Mouse (Mus musculus) megakaryocyte, embryonic 14.5 days (primary cell): Measurements from ENCODE around the gene Fth1. TPM values are rescaled to one million over a fixed set of nuclear protein-coding genes. Genes with fewer than 3 reads are reported as not detected.
"Not testable (repeated sequence)": the region's sequence is repeated elsewhere in the genome, so short reads cannot be mapped to it uniquely, and the experiment has no call there.

ENCODE experiments used
- H3K27me3 ChIP-seq: replicated peaks from 2 replicates; pipeline ENCODE3; 2012; ENCODE audit warnings: inconsistent platforms
- H3K36me3 ChIP-seq: replicated peaks from 2 replicates; pipeline ENCODE3; 2012; ENCODE audit warnings: low read length, inconsistent platforms, mixed read lengths
- H3K4me1 ChIP-seq: 2 replicates; pipeline ENCODE4 v1.6.1; 2012; ENCODE audit warnings: inconsistent platforms
- H3K4me3 ChIP-seq: replicated peaks from 2 replicates; pipeline ENCODE3; 2012; ENCODE audit warnings: moderate library complexity, mild to moderate bottlenecking, inconsistent platforms
- H3K9me3 ChIP-seq: 2 replicates; pipeline ENCODE4 v1.6.1; 2012; ENCODE audit warnings: inconsistent platforms
- FLI1 ChIP-seq: IDR thresholded peaks from 2 replicates; pipeline ENCODE4 v1.6.1; 2012; ENCODE audit warnings: low read length, inconsistent platforms, mixed read lengths
- GATA1 ChIP-seq: IDR thresholded peaks from 3 replicates; pipeline ENCODE4 v1.6.1; 2012; ENCODE audit warnings: mixed read lengths, low read length, inconsistent platforms, borderline replicate concordance
- polyA plus RNA-seq: library from polyadenylated mRNA; stranded (reverse); fragments of >175 nt; gene quantifications from 2 replicates; pipeline ENCODE4 v1.2.3, GENCODE M21; 2012; ENCODE audit warnings: low replicate concordance; ENCODE audit not compliant: insufficient read depth

Fth1 gene
- polyA plus RNA-seq, 1 experiment: 23,567 TPM

- Histone ChIP-seq H3K4me3 (no peak overlapping the region), H3K36me3 (no peaks in the 10 kb centered on the region), H3K9me3 (peaks cover 2% of the 10 kb centered on the region; the same call in 1 of the 2 replicates), H3K27me3 (peaks cover 50% of the 10 kb centered on the region), H3K4me1 (peaks cover 36% of the 10 kb centered on the region)
- no peak for TF ChIP-seq FLI1
- TF ChIP-seq GATA1: no peak
These were observed 22.4 kb upstream of the Fth1 start for GRCm38 (mm10) chr19:9957965-9958364.

GRCm38 (mm10) chr19:9960769-9961168 lies 19.6 kb upstream of the Fth1 start:
- Histone ChIP-seq H3K27me3 (peaks cover 63% of the 10 kb centered on the region), H3K4me1 (peaks cover 35% of the 10 kb centered on the region), H3K4me3 (no peak overlapping the region), H3K36me3 (no peaks in the 10 kb centered on the region), H3K9me3 (no peaks in the 10 kb centered on the region)
- no peak for TF ChIP-seq FLI1
- TF ChIP-seq GATA1: no peak

- H3K27me3 ChIP-seq: peaks cover 51% of the 10 kb centered on the region
- H3K4me1 ChIP-seq: peaks cover 25% of the 10 kb centered on the region
- TF ChIP-seq GATA1 (no peak), FLI1 (no peak)
- H3K36me3 ChIP-seq: no peaks in the 10 kb centered on the region
- H3K4me3 ChIP-seq: no peak overlapping the region
- no peaks in the 10 kb centered on the region for H3K9me3 ChIP-seq
These were observed 16.0 kb upstream of the Fth1 start for GRCm38 (mm10) chr19:9964205-9964916.

- H3K27me3 ChIP-seq: peaks cover 42% of the 10 kb centered on the region
- no peak for TF ChIP-seq FLI1
- TF ChIP-seq GATA1: no peak
These were observed 14.1 kb upstream of the Fth1 start for GRCm38 (mm10) chr19:9966096-9966867.

GRCm38 (mm10) chr19:9968081-9968787 lies 12.2 kb upstream of the Fth1 start:
- no peaks in the 10 kb centered on the region for H3K9me3 ChIP-seq
- H3K36me3 ChIP-seq: no peaks in the 10 kb centered on the region
- H3K4me1 ChIP-seq: peaks cover 36% of the 10 kb centered on the region
- H3K27me3 ChIP-seq: peaks cover 33% of the 10 kb centered on the region
- no peak for TF ChIP-seq FLI1
- TF ChIP-seq GATA1: no peak
- no peak overlapping the region for H3K4me3 ChIP-seq

More at GRCm38 (mm10) chr19:9966096-9966867, 14.1 kb upstream of the Fth1 start:
- peaks cover 31% of the 10 kb centered on the region for H3K4me1 ChIP-seq
- peak overlapping the region; percentile 23 for H3K4me3 ChIP-seq
- no peaks in the 10 kb centered on the region for H3K9me3 ChIP-seq
- H3K36me3 ChIP-seq: no peaks in the 10 kb centered on the region

GRCm38 (mm10) chr19:9974853-9975252 lies 5.5 kb upstream of the Fth1 start:
- H3K27me3 ChIP-seq, H3K36me3 ChIP-seq, H3K9me3 ChIP-seq, H3K4me3 ChIP-seq: not testable (repeated sequence)
- H3K4me1 ChIP-seq: peaks cover 66% of the 10 kb centered on the region

GRCm38 (mm10) chr19:9977085-9977484 lies 3.3 kb upstream of the Fth1 start:
- TF ChIP-seq GATA1 (no peak), FLI1 (no peak)
- Histone ChIP-seq H3K9me3 (no peaks in the 10 kb centered on the region), H3K4me3 (no peak overlapping the region), H3K4me1 (peaks cover 82% of the 10 kb centered on the region), H3K36me3 (no peaks in the 10 kb centered on the region), H3K27me3 (no peaks in the 10 kb centered on the region)

- H3K27me3 ChIP-seq: no peaks in the 10 kb centered on the region
- TF ChIP-seq GATA1: no peak
- TF ChIP-seq FLI1: 0 out of 2 replicates have a peak, but pooled peaks have one; percentile 31
- no peaks in the 10 kb centered on the region for H3K9me3 ChIP-seq
- H3K4me3 ChIP-seq: peak overlapping the region; percentile 86
- peaks cover 5% of the 10 kb centered on the region for H3K36me3 ChIP-seq
- peaks cover 79% of the 10 kb centered on the region for H3K4me1 ChIP-seq
These were observed 1.9 kb upstream of the Fth1 start for GRCm38 (mm10) chr19:9978431-9978951.

GRCm38 (mm10) chr19:9979156-9979555 lies 1.2 kb upstream of the Fth1 start:
- TF ChIP-seq FLI1: no peak
- TF ChIP-seq GATA1: no peak
- H3K27me3 ChIP-seq: no peaks in the 10 kb centered on the region
- H3K4me3 ChIP-seq: peak overlapping the region; percentile 86
- peaks cover 81% of the 10 kb centered on the region for H3K4me1 ChIP-seq
- H3K9me3 ChIP-seq: no peaks in the 10 kb centered on the region
- peaks cover 12% of the 10 kb centered on the region for H3K36me3 ChIP-seq

GRCm38 (mm10) chr19:9981621-9982020 lies 1.2 kb downstream of the Fth1 start:
- TF ChIP-seq GATA1 (no peak), FLI1 (no peak)
- H3K36me3 ChIP-seq: peaks cover 33% of the 10 kb centered on the region
- H3K4me1 ChIP-seq: peaks cover 83% of the 10 kb centered on the region
- H3K9me3 ChIP-seq: no peaks in the 10 kb centered on the region
- H3K4me3 ChIP-seq: peak overlapping the region; percentile 100
- no peaks in the 10 kb centered on the region for H3K27me3 ChIP-seq
